Mouse (Mus musculus): ENCODE data around the gene Luc7l3. TPM values are rescaled to one million over a fixed set of nuclear protein-coding genes. Genes with fewer than 3 reads are reported as not detected.
A peak's percentile ranks its signal among the peaks of the same experiment; 100 is the strongest.
"Not testable (repeated sequence)": the region's sequence is repeated elsewhere in the genome, so short reads cannot be mapped to it uniquely, and the experiment has no call there.

Luc7l3 gene
- total RNA-seq, 4 experiments from 2014 or later = 25.6 to 34.4 (median 31.3) TPM

DNA sequence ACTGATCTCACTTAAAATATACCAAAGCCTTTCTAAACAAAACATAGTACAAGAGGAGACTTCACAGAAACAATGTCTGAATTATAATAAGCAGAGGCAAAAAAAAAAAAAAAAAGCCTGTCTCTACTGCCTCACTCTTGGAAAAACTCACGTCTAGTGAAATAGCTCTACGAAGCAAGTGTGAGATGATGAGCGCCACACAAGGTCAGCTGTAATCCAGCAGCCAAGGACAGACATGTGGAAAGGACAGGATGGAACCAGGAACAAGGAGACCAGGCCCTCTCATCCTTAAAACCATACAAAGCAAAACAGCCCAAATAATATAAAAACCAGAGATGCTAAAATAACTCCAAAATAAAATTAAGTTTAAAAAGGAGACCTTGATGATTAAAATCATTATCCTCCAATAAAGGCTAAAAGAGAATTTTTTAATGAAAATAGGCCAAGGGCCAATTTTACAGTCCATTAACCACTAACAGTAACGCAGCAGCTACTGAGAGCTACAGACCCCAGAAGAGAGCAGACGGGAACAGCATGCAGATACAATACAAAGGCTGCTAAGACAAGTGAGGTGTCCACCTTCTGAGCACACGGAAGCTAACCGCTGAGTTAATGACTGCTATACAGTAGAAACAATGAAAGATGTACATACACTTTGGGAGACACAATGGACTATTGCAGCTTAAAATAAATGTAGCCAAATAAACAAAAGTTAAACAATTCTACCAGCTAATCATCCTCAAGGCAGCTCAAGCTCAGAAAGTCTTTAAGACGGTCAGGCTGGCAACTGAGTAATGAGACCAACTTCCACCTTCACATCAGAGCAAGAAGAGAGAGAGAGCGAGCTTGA, 26.6 kb downstream of the Luc7l3 start:
- DNase-seq (ENCODE audit: low spot score) = no peak

DNA sequence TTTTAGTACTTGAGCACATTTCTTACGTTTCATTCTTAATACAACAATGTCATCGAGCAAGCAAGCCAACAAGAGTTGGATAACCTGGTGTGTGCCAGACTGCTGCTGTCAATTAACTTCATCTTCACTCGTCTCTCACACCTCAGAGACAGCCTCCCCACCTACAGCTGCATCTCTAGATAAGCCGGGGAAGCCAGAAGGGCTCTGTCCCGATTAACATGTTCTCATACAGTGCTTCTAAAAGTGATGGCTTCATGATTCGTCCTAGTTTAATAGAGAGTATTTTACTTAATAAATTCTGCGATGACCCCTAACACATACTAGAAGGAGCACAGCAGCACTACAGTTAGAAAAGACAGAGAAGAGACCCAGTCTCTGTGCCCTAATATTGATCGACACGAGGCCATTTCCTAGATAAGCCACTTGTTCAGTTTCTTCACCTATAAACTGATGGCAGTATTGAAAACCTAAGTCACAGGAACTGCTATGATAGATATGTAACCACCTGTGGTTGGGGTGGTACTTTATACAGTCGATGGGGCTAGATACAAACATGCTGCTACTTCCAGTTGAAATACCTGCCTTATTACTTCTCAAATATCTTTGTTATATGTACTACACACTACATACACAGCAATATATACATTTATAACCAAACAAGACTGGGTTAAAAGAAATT, 31.6 kb downstream of the Luc7l3 start:
- no peak for DNase-seq (ENCODE audit: low spot score)

DNA sequence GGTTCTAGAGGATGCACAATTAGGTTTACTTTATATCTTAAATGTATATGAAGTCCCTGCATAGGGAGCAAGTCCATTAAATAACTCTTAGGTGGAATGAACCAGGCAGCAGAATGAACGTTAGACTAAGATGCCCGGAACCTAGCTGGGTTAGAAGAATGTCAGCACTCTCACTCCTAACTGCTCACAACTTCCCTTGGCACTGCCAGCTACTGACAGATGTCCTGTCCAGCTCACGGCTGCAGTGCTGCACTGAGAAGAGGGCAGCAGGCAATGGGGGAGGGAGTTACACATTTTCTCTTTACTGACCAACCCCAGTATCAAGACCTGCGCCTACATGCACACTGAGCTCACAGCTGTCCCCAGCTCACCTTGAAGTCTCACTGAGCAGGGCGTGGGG, 34.7 kb downstream of the Luc7l3 start:
- DNase-seq (ENCODE audit: low spot score) = no peak

DNA sequence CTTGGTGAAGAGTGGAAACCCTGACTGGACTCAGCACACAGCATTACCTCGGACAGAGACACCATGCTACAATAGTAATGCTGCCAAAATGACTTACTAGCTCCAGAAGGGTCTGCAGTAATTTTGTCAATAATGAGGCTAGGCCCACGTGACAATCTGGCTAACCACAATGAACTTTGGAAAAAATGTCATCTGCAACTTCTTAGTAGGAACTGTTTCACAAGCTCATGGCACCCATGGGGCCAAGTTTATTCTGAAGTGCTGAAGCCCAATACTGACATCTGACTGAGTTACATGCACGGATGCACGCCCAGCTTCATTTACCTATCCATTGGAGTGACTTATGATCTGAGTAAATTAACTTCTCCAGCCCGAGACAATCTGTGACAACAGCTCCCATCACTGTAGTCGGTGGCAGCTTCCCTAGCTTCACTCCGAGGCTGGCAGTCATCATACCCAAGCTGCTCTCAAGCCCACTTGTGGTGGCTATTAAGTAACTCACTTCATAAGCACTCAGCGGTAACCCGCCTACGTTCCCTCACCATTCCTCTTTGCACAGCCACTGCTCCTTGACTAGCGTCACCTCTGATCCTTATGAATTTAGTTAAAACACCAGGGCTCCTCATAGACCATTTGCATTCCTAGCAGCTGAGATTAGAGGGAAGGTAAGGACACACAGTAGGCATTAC, 35.8 kb downstream of the Luc7l3 start:
- DNase-seq (ENCODE audit: low spot score) = no peak

DNA sequence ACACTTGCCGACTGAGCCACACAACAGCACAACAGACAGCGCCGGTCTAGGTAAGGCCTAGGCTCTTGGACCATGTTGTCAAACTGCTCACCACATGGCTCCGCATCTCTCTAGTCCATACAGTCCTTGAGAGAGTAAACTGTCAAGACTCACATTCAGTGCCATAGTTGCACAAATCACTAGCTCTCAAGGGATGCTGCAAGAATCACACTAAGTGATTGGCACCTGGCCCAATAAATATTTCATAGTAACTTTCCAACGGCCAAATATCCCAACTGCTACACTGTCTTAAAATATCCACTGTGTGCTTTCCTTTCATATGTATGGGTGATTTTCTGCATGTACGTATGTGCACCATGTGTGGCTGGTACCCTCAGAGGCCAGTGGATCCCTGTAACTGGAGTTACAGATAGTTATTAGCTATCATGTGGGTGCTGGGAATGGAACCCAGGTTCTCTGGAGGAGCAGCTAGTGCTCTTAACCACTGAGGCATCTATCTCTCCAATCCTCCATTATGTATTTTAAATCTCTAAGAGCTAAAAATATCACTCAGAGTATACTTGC, 38.2 kb downstream of the Luc7l3 start:
- DNase-seq (ENCODE audit: low spot score) = no peak

DNA sequence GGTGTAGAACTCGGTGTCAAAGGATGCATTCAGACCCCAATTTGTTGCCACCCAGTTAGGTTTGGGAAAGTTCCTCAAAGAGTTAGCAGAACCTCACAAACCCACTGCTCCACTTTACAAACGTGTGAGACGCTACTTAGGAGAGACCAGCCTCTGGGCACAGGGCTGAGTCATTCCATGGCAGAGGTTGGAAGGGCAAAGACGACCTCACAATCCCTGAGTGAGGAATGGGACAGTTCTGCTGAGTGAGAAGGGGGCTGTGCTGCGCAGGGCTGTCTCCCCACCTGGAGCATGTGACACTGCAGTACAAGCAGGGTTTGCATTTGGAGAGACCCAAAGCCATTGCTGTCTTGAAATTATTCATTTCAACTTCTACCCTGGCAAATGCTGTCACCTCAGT, 39.5 kb downstream of the Luc7l3 start:
- no peak for DNase-seq (ENCODE audit: low spot score)

DNA sequence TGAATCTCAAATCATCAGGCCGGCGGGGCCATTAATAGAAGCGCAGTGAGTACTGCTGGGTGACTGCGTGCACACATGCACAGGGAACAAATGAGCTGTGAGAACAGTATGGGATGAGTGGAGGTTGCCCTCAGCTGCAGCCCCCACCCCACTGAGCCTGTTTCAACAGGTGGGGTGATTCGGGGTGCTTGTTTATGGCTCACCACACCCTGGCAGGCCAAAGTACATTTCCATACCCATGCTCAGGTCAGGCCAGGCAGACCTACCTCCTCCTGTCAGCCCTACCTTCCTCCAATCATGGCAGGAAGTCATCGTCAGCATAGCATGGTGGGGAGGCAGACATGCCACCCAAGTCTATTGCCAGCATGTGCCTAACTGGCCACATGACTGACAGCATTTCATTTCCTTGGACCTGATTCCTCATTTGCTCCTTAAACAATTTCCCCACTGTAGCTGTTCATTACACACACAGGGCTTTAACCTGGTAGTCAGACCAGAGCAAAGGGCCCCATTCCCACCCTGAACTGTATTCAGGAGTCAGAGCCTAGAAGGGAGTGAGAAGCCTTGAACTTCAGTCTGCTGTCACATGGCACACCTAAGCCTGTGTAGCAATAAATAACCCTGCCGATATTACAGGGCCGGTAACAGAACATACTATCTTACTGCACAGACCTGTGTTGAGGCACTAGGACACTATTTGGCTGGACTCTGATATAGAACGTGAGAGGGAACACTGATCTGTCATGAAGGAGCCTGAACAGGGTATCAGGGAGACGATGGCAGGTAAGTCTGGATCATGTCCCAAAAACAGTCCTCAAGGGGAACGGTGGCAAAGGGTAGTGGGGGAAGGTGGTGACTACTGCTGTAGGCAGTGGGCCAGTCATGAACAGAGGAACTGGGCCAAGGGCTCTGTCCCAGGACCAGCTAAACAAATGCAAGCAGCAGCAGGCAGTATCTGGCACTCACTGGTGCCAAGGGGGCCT, 40.3 kb downstream of the Luc7l3 start, which contains the start of gene Gm21885:
Gene Gm21885, plus strand, starts transcription at position 675 of the 983 bp plus-strand sequence.
- DNase-seq (ENCODE audit: low spot score) = peak; percentile 24

DNA sequence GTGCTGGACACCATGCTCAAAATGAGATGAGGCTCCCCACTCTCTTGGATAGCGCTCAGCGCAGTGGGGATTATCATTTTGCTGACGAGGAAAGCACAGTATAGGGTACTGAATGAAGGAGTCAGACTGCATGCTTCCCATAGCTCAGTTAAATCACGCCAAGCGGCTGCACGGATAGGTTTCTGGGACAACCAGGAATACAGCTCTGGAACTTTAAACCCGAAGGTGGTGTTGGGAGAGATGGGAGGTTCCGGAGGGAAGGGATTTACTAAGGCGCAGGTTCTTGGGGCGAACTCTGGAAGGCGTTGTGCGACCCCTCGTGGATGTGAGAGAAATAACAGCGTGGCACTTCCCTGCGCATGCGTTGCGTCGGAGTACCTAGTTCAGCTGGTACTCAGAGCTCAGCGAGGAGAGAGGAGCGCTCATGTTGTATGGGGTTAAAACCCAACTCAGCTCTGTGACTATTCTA, 44.9 kb downstream of the Luc7l3 start:
- peak; percentile 91 for DNase-seq (ENCODE audit: low spot score)

DNA sequence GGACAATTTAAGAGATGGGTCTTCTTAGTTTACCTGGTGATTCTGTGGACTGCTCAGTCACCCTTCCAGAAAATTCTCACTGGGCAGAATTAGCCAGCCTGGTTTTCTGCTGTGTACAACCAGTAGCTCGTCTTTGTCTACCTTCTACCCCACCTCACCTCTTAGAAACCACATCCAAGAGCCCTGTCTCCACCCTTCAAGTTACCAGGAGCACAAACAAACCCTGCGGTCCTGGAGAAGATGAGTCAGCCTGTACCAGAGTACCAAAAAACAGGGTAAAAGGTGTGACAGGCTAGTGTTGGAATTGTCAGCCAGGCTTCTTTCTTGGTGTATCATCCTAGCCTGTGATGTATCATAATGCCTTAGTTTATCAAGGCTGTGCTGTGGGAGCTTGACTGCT, 46.1 kb downstream of the Luc7l3 start:
- no peak for DNase-seq (ENCODE audit: low spot score)

DNA sequence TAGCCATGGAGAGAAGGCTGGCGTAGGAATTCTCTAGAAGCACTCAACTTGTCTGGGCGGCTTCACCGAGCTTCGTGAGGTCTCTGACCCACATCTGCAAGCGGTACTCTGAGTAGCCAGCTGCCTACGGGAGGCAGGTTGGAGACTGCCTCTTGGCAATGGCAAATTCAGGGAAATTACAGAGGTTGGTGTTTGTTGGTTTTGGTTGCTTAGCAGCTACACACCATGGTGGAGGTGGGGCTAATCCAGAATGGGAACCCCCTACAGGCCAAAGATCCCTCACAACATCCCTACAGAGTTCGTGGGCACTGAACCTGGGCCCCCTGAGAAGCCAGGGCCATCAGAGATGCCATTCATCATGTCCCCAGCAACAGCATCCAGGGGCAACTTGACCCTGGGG, 46.6 kb downstream of the Luc7l3 start:
- DNase-seq (ENCODE audit: low spot score) = no peak

DNA sequence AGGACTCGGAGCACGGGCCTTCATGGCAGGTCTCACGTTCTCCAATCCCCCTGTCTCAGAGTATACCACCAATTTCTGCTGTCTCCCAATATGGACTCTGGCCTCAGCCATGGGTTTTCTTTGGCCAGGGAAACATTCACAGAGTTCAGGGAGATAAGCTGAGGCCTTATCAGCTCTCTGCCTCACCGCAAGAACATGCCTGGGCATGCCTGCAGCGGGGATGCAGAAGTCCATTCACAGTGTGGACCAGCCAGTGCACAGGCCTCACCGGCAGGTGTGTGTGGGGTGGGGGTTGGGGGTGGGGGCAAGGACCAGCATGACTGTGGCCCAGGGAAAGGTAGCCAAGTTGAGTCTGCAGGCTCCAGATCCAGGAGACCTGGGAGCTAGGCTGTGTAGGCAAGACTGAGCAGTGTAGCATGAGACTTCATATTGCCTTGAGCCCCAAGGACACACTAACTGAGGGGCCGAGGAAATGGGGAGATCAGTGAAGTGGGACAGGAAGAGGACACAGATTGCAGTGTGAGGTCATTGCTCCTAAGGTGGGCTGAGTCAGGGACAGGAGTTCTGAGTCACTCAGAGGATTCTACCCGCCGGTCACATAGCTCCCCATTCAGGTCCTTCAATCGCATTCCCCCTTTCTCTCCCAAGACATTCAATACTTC, 47.5 kb downstream of the Luc7l3 start:
- DNase-seq (ENCODE audit: low spot score) = no peak

DNA sequence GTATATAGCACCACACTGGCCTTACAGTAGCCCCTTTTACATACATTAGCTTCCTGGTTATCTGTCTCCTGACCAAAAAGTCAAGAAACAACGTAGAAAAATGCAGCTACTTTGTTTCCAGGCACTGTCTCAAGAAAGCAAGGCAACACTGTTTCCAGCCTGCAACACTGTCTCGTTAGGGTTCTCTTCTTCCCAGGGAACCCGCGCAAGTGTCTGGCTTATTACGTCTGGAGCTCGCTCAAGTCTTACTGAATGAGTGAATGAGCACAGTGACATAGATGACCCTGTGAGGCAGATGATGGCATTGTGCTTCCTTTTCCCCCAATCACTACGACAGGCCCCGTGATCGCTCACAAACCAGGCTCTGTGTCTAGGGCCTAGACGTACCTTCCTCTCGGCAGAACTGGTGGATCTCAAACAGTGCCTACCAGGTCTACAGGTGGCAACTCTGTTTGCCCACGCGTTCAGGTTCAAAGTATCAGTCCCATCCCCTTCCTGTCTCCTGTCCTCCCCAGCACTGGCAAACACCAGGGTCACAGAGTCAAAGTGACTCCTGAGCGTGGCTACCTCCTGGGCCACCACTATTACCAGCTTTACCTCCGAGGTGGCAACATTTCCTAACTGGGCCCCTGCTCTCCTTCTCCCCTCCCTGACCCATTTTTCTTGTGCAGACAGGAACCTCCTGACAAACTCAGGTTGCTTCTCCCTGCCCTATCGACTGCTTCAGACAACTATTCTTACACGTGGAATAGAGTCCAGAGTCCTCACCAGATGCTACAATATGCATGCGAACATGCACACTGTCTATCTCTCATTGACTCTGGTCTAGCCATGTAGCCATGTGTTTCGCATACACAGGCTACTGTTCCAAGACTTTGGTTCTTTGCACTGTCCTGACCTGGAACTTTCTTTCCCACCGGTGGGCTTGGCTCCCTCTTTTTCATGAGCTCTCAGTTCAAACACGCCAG, 48.5 kb downstream of the Luc7l3 start:
- no peak for DNase-seq (ENCODE audit: low spot score)

DNA sequence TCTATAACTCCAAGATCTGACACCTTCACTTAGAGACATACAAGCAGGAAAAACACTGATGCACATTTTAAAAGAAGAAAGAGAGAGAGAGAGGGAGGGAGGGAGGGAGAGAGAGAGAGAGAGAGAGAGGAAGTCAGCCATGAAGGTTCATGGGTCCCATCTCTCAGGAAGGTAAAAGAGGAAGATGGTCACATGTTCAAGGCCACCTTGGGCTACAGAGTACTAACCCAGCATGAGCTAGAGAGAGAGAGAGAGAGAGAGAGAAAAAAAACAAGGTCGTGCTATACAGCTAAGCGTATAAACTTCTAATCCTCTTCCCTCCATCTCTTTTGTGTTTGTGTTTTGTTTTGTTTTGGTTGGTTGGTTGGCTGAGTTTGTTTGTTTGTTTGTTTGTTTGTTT, 50.8 kb downstream of the Luc7l3 start:
- no peak for DNase-seq (ENCODE audit: low spot score)

DNA sequence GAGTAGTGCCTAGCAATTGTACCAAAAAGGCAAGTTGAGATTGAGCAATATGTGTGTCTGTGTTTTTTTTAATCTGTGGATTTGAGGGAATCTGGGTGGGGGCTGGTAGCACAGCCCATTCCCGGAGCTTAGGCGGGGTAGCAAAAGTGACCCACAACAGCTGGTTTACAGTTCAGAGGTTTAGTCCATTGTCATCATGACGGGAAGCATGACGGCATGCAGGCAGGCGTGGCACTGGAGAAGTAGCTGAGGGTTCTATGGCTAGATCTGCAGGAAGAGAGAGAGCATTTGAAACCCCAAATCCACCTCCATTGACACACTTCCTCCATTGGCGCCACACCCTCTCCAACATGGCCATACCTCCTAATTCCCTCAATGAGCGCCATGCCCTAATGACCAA, 51.9 kb downstream of the Luc7l3 start:
- no peak for DNase-seq (ENCODE audit: low spot score)

DNA sequence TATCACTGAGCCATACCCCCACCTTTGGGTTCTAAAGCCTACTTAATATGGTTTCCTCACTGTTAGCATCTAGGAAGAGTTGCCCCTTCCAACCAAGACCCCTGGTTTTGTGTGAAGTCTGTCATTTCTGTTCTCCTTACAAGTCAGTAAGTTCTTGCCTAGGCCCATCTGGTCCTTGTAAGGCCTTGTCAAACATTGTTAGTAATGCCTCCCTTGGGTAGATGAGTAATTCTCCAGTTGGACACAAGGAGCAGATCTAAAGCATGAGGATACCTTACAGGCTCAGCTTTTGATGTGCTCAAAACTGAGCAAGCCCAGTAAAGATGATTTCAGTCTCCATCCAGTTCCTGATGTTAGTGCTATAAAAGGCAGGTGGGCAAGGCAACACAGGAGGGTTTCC, 53.0 kb downstream of the Luc7l3 start:
- DNase-seq (ENCODE audit: low spot score) = no peak

DNA sequence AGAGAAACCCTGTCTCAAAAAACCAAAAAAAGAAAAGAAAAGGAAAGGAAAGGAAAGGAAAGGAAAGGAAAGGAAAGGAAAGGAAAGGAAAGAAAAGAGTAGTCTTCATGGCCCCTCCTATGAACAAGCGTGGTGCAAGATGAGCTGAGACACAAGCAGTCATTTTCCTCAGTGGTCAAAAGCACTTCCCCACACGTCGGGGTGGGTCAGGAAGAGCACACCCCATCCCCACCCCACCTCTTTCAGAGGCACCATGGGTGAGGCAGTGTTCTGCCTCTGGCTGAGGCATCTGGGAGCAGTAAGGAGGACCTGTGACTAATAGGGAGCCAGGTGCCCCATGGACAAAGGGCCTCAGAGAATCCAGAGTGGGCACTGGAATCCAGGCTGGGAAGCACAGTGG, 55.6 kb downstream of the Luc7l3 start:
- DNase-seq (ENCODE audit: low spot score) = not testable (repeated sequence)

DNA sequence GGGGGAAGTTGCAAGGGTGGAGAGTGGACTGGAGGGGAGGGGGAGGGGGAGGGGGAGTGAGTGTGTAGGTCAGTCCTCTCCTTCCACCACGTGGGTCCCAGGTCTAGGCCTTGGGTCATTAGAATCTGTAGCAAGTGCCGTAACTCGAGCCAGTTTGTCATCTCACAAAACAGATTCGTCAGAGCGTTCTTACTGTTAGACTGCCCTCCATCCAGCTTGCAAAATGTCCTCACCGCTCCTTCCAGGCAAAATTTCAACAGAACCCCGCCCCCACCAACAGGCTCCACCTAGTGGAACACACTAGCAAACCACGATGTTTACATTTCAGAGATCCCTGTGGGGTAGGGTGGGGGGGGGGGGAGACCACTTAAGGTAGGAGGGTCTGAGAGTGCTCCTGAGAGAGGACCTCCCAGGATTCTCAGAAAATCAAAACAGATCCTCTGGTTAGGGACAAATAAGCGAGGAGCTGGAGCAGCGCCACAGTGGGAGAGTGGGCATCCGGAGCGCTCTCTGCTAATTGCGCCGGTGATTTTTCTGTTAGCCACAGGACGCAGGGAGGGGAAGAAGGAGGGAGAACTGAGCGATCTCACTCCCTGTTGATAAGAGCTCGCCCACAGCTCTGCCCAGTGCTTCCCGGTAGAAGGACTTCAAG, 56.5 kb downstream of the Luc7l3 start:
- no peak for DNase-seq (ENCODE audit: low spot score)

DNA sequence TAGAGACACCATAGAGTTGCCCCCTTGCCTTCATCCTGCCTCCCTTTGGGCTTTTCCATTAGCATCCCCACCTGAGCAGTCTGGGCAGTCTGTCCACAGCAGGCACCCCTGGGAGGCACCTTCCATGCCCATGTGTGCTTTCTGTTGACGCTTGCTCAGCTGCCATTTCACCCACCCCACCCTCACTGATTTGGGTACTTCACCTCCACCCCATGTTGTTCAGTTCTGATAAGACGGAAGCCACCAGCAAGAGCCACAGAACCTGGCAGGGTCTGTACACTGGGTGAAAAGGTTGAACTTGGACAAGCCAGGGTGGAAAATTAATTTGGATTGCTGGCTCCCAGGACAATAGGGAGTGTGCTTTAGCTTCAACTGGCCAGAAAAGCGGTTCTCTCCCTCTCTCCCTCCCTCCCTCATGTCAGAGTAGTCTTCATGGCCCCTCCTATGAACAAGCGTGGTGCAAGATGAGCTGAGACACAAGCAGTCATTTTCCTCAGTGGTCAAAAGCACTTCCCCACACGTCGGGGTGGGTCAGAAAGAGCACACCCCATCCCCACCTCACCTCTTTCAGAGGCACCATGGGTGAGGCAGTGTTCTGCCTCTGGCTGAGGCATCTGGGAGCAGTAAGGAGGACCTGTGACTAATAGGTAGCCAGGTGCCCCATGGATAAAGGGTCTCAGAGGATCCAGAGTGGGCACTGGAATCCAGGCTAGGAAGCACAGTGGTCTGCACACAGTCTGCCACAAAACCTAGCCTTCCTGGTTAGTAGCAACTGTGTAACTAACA, 60.0 kb downstream of the Luc7l3 start:
- DNase-seq (ENCODE audit: low spot score) = no peak

Measured in heart, adult 8-10 months (tissue).